Mouse (Mus musculus) MEL (cell line): Measurements from ENCODE around the gene Tgif1. TPM values are rescaled to one million over a fixed set of nuclear protein-coding genes. Genes with fewer than 3 reads are reported as not detected.

Experiments
- DNase-seq: peaks from one replicate; pipeline ENCODE4 v3.0.0; 2011; ENCODE audit warnings: low read depth, low spot score
- H3K27ac ChIP-seq: 2 replicates; pipeline ENCODE4 v1.5.1; 2012; ENCODE audit warnings: low read depth, mild to moderate bottlenecking, control low read depth, low read length, moderate library complexity; ENCODE audit not compliant: control insufficient read depth
- H3K27me3 ChIP-seq, 2 experiments: fragments of 150-350 bp in 1 of 2; sonication (generic) in 1 of 2; 2 replicates each; pipeline ENCODE4 v1.6.1; 2012; ENCODE audit warnings: low read length in 2 of 2, mild to moderate bottlenecking in 2 of 2, improper control_type of control experiment in 1 of 2, moderate library complexity in 1 of 2; ENCODE audit not compliant: insufficient read depth in 2 of 2, control insufficient read depth in 1 of 2
- H3K36me3 ChIP-seq, 2 experiments: 2 replicates each; pipeline ENCODE4 v1.6.1; 2012 to 2014; ENCODE audit warnings: low read length in 2 of 2, improper control_type of control experiment in 1 of 2, inconsistent platforms in 1 of 2, mild to moderate bottlenecking in 1 of 2; ENCODE audit not compliant: insufficient read depth in 2 of 2, control insufficient read depth in 1 of 2
- H3K4me1 ChIP-seq, 2 experiments: fragments of 150-350 bp in 1 of 2; sonication (generic) in 1 of 2; 2 replicates each; pipeline ENCODE4 v1.6.1; 2012; ENCODE audit warnings: low read length in 2 of 2, improper control_type of control experiment in 1 of 2, mild to moderate bottlenecking in 1 of 2; ENCODE audit not compliant: insufficient read depth in 2 of 2, control insufficient read depth in 1 of 2
- H3K4me3 ChIP-seq, 2 experiments: fragments of 150-350 bp in 1 of 2; sonication (generic) in 1 of 2; 2 replicates each; pipeline ENCODE4 v1.5.1; 2012; ENCODE audit warnings: low read depth in 2 of 2, low read length in 2 of 2, mild to moderate bottlenecking in 2 of 2, moderate library complexity in 2 of 2, control low read depth in 1 of 2, improper control_type of control experiment in 1 of 2; ENCODE audit not compliant: control insufficient read depth in 1 of 2, insufficient read depth in 1 of 2
- H3K79me2 ChIP-seq: 2 replicates; pipeline ENCODE4 v1.6.1; 2012; ENCODE audit warnings: mild to moderate bottlenecking, low read length, moderate library complexity; ENCODE audit not compliant: control insufficient read depth, poor library complexity, insufficient read depth
- H3K9ac ChIP-seq: 2 replicates; pipeline ENCODE4 v1.6.1; 2012; ENCODE audit warnings: low read depth, mild to moderate bottlenecking, control low read depth, low read length, moderate library complexity; ENCODE audit not compliant: control insufficient read depth, poor library complexity, severe bottlenecking
- H3K9me3 ChIP-seq: fragments of 150-350 bp; sonication (generic); replicated peaks from 2 replicates; pipeline ENCODE4 v1.6.1; 2012; ENCODE audit warnings: mild to moderate bottlenecking, low read length, improper control_type of control experiment, moderate library complexity; ENCODE audit not compliant: insufficient read depth
- BHLHE40 ChIP-seq: IDR thresholded peaks from 2 replicates; pipeline ENCODE4 v1.6.1; 2012; ENCODE audit warnings: low read depth, mild to moderate bottlenecking, inconsistent platforms, low read length, improper control_type of control experiment, borderline replicate concordance
- CHD1 ChIP-seq: IDR thresholded peaks from 2 replicates; pipeline ENCODE4 v1.6.1; 2012; ENCODE audit warnings: low read depth, mild to moderate bottlenecking, inconsistent platforms, low read length, improper control_type of control experiment
- E2F4 ChIP-seq: IDR thresholded peaks from 2 replicates; pipeline ENCODE4 v1.6.1; 2011; ENCODE audit warnings: low read depth, low read length, improper control_type of control experiment, borderline replicate concordance
- GABPA ChIP-seq: IDR thresholded peaks from 2 replicates; pipeline ENCODE4 v1.6.1; 2012; ENCODE audit warnings: low read depth, mild to moderate bottlenecking, inconsistent platforms, low read length, improper control_type of control experiment, moderate library complexity
- GATA1 ChIP-seq: IDR thresholded peaks from 2 replicates; pipeline ENCODE4 v1.6.1; 2011; ENCODE audit warnings: low read depth, low read length, improper control_type of control experiment
- MAZ ChIP-seq: IDR thresholded peaks from 2 replicates; pipeline ENCODE4 v1.6.1; 2012; ENCODE audit warnings: low read depth, mild to moderate bottlenecking, inconsistent platforms, low read length, improper control_type of control experiment
- MEF2A ChIP-seq: IDR thresholded peaks from 2 replicates; pipeline ENCODE4 v1.6.1; 2014; ENCODE audit warnings: low read depth, mild to moderate bottlenecking, inconsistent platforms, low read length, improper control_type of control experiment; ENCODE audit not compliant: poor library complexity, insufficient replicate concordance, severe bottlenecking; ENCODE audit errors: extremely low read depth
- MYC ChIP-seq: IDR thresholded peaks from 2 replicates; pipeline ENCODE4 v1.6.1; 2011; ENCODE audit warnings: low read depth, mild to moderate bottlenecking, low read length, improper control_type of control experiment, moderate library complexity
- POLR2A ChIP-seq, 2 experiments: IDR thresholded peaks; 2 replicates each; pipeline ENCODE4 v1.6.1; 2011 to 2012; ENCODE audit warnings: low read length in 2 of 2, mild to moderate bottlenecking in 2 of 2, control low read depth in 1 of 2, improper control_type of control experiment in 1 of 2, low read depth in 1 of 2, moderate library complexity in 1 of 2; ENCODE audit not compliant: control insufficient read depth in 1 of 2, insufficient read depth in 1 of 2, poor library complexity in 1 of 2
- POLR2AphosphoS2 ChIP-seq: IDR thresholded peaks from 2 replicates; pipeline ENCODE4 v1.6.1; 2011; ENCODE audit warnings: low read length, improper control_type of control experiment
- POLR2AphosphoS5 ChIP-seq: IDR thresholded peaks from 2 replicates; pipeline ENCODE4 v1.6.1; 2012; ENCODE audit warnings: low read depth, borderline replicate concordance, mild to moderate bottlenecking, inconsistent platforms, low read length, moderate library complexity, mixed read lengths
- SMC3 ChIP-seq: IDR thresholded peaks from 2 replicates; pipeline ENCODE4 v1.6.1; 2011; ENCODE audit warnings: low read depth, low read length, improper control_type of control experiment
- TBP ChIP-seq: IDR thresholded peaks from 2 replicates; pipeline ENCODE4 v1.8.0; 2011; ENCODE audit warnings: low read depth, low read length, improper control_type of control experiment
- TCF12 ChIP-seq: IDR thresholded peaks from 2 replicates; pipeline ENCODE4 v1.6.1; 2014; ENCODE audit warnings: low read depth, mild to moderate bottlenecking, inconsistent platforms, low read length, improper control_type of control experiment, moderate library complexity
- UBTF ChIP-seq: IDR thresholded peaks from 2 replicates; pipeline ENCODE4 v1.6.1; 2012; ENCODE audit warnings: low read depth, mild to moderate bottlenecking, inconsistent platforms, low read length, improper control_type of control experiment, moderate library complexity, borderline replicate concordance; ENCODE audit not compliant: insufficient read depth
- USF1 ChIP-seq: IDR thresholded peaks from 2 replicates; pipeline ENCODE4 v1.6.1; 2014; ENCODE audit warnings: low read depth, mild to moderate bottlenecking, inconsistent platforms, low read length, improper control_type of control experiment, moderate library complexity
- polyA plus RNA-seq, 2 experiments: library from polyadenylated mRNA; stranded (reverse) in 1 of 2; unstranded in 1 of 2; fragments of >175 nt in 1 of 2; fragments of >200 nt in 1 of 2; gene quantifications; 2 replicates each; pipeline versions ENCODE4 v1.2.1 to v1.2.4; 2012; ENCODE audit warnings: low replicate concordance in 2 of 2, low read depth in 1 of 2; ENCODE audit not compliant: insufficient read length in 2 of 2, insufficient read depth in 1 of 2, missing spikeins in 1 of 2
- total RNA-seq: library from RNA; depleted of rRNA; stranded (reverse); fragments of 300-350 nt; gene quantifications from 2 replicates; pipeline ENCODE4 v1.2.3, GENCODE M21; 2012

Tgif1 gene
- total and polyA plus RNA-seq, 3 experiments = 9.1 to 29.5 TPM; not detected in 1

DNA sequence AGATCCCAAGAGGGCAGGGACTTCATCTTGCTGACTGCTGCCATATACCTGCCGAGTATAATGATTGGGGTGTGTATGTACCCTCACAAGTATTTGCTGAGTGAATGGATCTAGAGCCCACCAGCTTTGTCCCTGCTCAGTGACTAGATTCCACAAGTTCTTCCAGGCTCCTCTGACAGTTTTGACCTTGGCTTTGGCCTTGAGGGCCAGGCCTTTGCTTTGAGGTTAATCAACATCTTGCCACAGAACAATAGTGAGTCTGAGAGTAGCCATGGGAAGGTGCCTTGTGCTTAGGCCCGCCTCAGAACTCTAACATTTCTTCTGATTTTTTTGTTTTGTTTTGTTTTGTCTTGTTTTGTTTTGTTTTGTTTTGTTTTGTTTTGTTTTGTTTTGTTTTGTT lies 46.7 kb downstream of the Tgif1 start:
- H3K27ac ChIP-seq = no peak overlapping the region
- TF ChIP-seq MYC (no peak), CHD1 (no peak), GABPA (no peak), TCF12 (no peak), GATA1 (no peak)
- no peaks in the 10 kb centered on the region for H3K79me2 ChIP-seq
- no peak overlapping the region for H3K9ac ChIP-seq
- H3K9me3 ChIP-seq = no peaks in the 10 kb centered on the region
- no peak overlapping the region for H3K4me3 ChIP-seq
- no peaks in the 10 kb centered on the region for H3K4me1 ChIP-seq
- H3K27me3 ChIP-seq = no peaks in the 10 kb centered on the region; a peak in 1 of 4 replicates
- H3K36me3 ChIP-seq = no peaks in the 10 kb centered on the region
- no peak for DNase-seq

DNA sequence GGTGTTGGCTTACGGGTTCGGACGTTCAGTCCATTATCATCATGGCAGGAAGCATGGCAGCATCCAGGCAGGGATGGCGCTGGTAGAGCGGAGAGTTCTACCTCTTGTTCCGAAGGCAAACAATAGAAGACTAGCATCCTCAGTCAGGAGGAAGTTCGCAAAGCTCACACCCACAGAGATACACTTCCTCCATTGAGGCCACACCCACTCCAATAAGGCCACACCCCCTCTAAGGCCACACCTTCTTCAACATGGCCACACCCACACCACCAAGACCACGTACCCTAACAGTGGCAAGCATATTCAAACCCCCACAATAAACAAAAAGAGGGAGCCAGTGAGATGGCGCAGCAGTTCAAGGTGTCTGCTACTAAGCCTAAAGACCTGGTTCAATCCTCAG lies 47.5 kb downstream of the Tgif1 start:
- peak; percentile 35 for DNase-seq
- TF ChIP-seq TBP (no peak), CHD1 (no peak), POLR2A (IDR thresholded peaks at IDR 0.05; ENCODE audit: control insufficient read depth in 1 of 2, insufficient read depth in 1 of 2, low read depth in 1 of 2, low read length in 2 of 2, poor library complexity in 1 of 2) (no peak)
- TF ChIP-seq, all 39 proteins: peak for 0
- H3K9me3 ChIP-seq = no peaks in the 10 kb centered on the region
- H3K36me3 ChIP-seq = no peaks in the 10 kb centered on the region
- H3K27ac ChIP-seq = no peak overlapping the region
- H3K4me1 ChIP-seq = no peaks in the 10 kb centered on the region
- no peaks in the 10 kb centered on the region; a peak in 1 of 4 replicates for H3K27me3 ChIP-seq
- no peak overlapping the region for H3K4me3 ChIP-seq
- H3K79me2 ChIP-seq = no peaks in the 10 kb centered on the region
- H3K9ac ChIP-seq = no peak overlapping the region

DNA sequence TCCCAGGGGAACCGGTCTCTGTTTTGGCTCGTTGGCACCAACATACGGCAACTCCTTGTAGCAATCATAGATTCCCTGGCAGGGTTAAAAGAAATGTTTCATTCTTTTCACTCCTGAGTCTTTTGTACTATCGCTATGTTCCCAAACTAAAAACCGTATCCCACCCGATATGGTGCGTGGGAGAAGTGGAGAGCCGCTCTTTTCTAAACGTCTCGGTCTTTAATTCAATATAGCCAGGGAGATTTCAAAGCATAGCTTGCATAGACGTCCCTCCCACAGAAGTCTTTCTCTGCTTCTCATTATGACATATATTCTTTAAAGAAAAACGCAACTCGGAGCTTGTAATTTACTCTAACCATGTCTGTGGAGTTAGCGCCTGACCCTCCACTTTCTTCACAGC lies 51.3 kb downstream of the Tgif1 start:
- TF ChIP-seq TCF12 (no peak), POLR2AphosphoS2 (no peak), MEF2A (no peak), POLR2AphosphoS5 (no peak), UBTF (no peak), E2F4 (no peak), SMC3 (no peak), BHLHE40 (no peak), MAZ (no peak), USF1 (no peak), CHD1 (no peak)
- Histone ChIP-seq H3K27me3 (peaks cover 0 to 2% of the 10 kb centered on the region in 2 experiments; a peak in 1 of 4 replicates), H3K9me3 (no peaks in the 10 kb centered on the region), H3K79me2 (no peaks in the 10 kb centered on the region), H3K4me1 (no peaks in the 10 kb centered on the region), H3K27ac (no peak overlapping the region), H3K9ac (no peak overlapping the region), H3K4me3 (no peak overlapping the region), H3K36me3 (no peaks in the 10 kb centered on the region)
- DNase-seq = no peak
